Mouse (Mus musculus) ZHBTc4 (cell line): ENCODE measurements at regions not wholly inside any gene's neighbourhood (a gene's known extent, or its start where the extent isn't known, plus 50 kb on each side); places are given as distances from the start of the nearest gene placed in this dataset.
"Not testable (repeated sequence)": the region's sequence is repeated elsewhere in the genome, so short reads cannot be mapped to it uniquely, and the experiment has no call there.

Source experiments
- DNase-seq: peaks from one replicate; pipeline ENCODE4 v3.0.0-alpha.2; 2011; ENCODE audit warnings: low read depth, low spot score

DNA sequence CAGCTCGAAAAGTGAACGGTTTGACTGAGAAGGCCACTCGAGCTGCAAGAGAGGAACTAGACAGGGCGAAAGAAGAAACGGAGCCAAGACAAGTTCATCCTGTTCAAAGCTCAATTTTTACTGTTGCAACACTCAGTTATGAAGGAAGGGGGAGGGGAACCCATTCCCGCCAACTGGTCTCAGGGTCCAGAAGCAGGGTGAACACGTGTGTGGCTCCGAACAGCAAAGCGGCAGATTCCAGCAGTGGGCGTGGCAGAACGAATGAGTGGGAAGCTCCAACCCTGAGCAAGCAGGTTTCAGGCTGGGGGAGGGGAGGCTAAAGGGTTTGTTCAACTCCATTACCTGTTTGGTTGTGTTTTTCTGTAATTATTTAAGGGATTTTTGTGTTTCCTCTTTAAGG is 193.8 kb downstream of the Gm17267 start:
- peak; percentile 1 for DNase-seq

DNA sequence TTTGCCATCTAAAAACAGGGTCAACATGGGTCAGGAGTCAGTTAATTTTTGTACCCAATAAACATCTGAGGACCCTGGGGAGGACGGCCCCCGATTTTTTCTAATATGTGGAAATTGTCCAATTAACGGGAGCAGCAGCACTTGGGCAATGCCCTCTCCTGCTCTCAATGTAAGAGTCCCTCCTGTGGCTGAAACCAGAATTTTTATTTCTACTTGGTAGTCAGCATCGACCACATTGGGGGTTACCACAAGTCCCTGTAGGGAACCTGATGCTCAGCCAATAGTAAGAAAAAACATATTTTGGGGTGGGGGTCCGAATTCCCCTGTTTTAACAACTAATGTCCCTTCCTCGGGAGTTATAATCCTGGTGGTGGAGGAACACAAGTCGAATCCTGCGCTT is 205.9 kb downstream of the Gm17267 start:
- peak; percentile 1 for DNase-seq

DNA sequence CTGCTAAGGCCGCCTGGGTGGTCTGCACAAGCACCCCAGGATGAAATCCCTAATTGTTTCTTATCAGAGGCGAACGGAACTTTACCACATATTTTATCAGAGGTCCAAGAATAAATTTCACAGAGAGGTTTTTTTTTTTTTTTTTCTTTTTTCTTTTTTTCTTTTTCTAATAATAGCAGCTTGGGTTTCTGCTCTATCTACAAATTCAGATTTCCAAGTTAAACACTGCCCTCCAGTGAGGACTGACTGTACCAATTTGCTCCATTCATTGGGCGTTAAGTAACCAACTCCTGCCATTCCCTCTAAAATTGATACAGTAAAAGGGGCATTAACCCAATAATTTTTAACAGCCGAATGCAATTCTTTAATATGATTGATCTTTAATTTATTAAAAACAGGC is 207.0 kb downstream of the Gm17267 start:
- not testable (repeated sequence) for DNase-seq

- not testable (repeated sequence) for DNase-seq
Observed at GRCm38 (mm10) chrX:126226216-126226615, 208.9 kb downstream of the Gm17267 start.
